Mouse (Mus musculus) mouse trophoblast stem cell (cell line): ENCODE measurements around the gene Arhgef6.

Source experiments
- in situ Hi-C, 2 experiments: fragments of 300-500 bp; cut with MseI, MboI; formaldehyde crosslinking; loops; 2 replicates in 1 of 2; 3 replicates in 1 of 2; pipeline ENCODE4 v1.15.1; 2025

The Arhgef6 gene

GRCm38 (mm10) chrX:57303188-57303878 lies 35.2 kb downstream of the Arhgef6 start:
- in situ Hi-C loops = no loop called here

- in situ Hi-C loops = no loop called here
Measured at GRCm38 (mm10) chrX:57298946-57299345, 39.6 kb downstream of the Arhgef6 start.

- in situ Hi-C loops = no loop called here
Measured at GRCm38 (mm10) chrX:57288458-57288857, 50.1 kb downstream of the Arhgef6 start.

- in situ Hi-C loops = no loop called here
Measured at GRCm38 (mm10) chrX:57286281-57286680, 52.2 kb downstream of the Arhgef6 start.

GRCm38 (mm10) chrX:57282184-57282583 lies 56.3 kb downstream of the Arhgef6 start:
- in situ Hi-C loops = no loop called here

- in situ Hi-C loops = no loop called here
Measured at GRCm38 (mm10) chrX:57277560-57278335, 60.8 kb downstream of the Arhgef6 start.

- in situ Hi-C loops = no loop called here
Measured at GRCm38 (mm10) chrX:57263515-57263914, 75.0 kb downstream of the Arhgef6 start.

- in situ Hi-C loops = no loop called here
Measured at GRCm38 (mm10) chrX:57260744-57261143, 77.8 kb downstream of the Arhgef6 start.

GRCm38 (mm10) chrX:57253329-57254055 lies 85.0 kb downstream of the Arhgef6 start:
- in situ Hi-C loops = no loop called here

- in situ Hi-C loops = no loop called here
Measured at GRCm38 (mm10) chrX:57238572-57238971, 100.0 kb downstream of the Arhgef6 start.

- in situ Hi-C loops = no loop called here
Measured at GRCm38 (mm10) chrX:57235982-57236381, 102.5 kb downstream of the Arhgef6 start.

GRCm38 (mm10) chrX:57233596-57233995 lies 104.9 kb downstream of the Arhgef6 start:
- in situ Hi-C loops = no loop called here

GRCm38 (mm10) chrX:57228178-57228577 lies 110.4 kb downstream of the Arhgef6 start:
- in situ Hi-C loops = no loop called here

GRCm38 (mm10) chrX:57223301-57223700 lies 115.2 kb downstream of the Arhgef6 start:
- in situ Hi-C loops = no loop called here

GRCm38 (mm10) chrX:57221881-57222280 lies 116.6 kb downstream of the Arhgef6 start:
- in situ Hi-C loops = no loop called here

- in situ Hi-C loops = no loop called here
Measured at GRCm38 (mm10) chrX:57219563-57219962, 119.0 kb downstream of the Arhgef6 start.

- in situ Hi-C loops = no loop called here
Measured at GRCm38 (mm10) chrX:57216271-57216670, 122.3 kb downstream of the Arhgef6 start.

GRCm38 (mm10) chrX:57215495-57215894 lies 123.0 kb downstream of the Arhgef6 start:
- in situ Hi-C loops = no loop called here

GRCm38 (mm10) chrX:57212862-57213261 lies 125.7 kb downstream of the Arhgef6 start:
- in situ Hi-C loops = no loop called here

- in situ Hi-C loops = no loop called here
Measured at GRCm38 (mm10) chrX:57211876-57212275, 126.7 kb downstream of the Arhgef6 start, which contains the start of gene Cd40lg. Gene Cd40lg, plus strand, starts transcription at chrX:57212143.

- in situ Hi-C loops = no loop called here
Measured at GRCm38 (mm10) chrX:57210591-57210990, 127.9 kb downstream of the Arhgef6 start.

- in situ Hi-C loops = no loop called here
Measured at GRCm38 (mm10) chrX:57200397-57200796, 138.1 kb downstream of the Arhgef6 start.
